Mouse (Mus musculus) C2C12 (cell line): Measurements from ENCODE around the gene Cd3eap.

Experiments used
- CTCF ChIP-seq: IDR thresholded peaks from one replicate; pipeline ENCODE4 v1.5.1; 2011; ENCODE audit not compliant: control insufficient read depth, insufficient read depth, insufficient read length
- FOSL1 ChIP-seq: IDR thresholded peaks from one replicate; pipeline ENCODE4 v1.8.0; 2011; ENCODE audit warnings: mild to moderate bottlenecking, low read length; ENCODE audit not compliant: poor library complexity, insufficient read depth, severe bottlenecking
- MAX ChIP-seq: IDR thresholded peaks from one replicate; pipeline ENCODE4 v1.6.1; 2011; ENCODE audit warnings: mild to moderate bottlenecking, control low read depth
- MYOG ChIP-seq: IDR thresholded peaks from one replicate; pipeline ENCODE4 v1.6.1; 2011; ENCODE audit not compliant: control insufficient read depth, insufficient read length; ENCODE audit errors: extremely low read depth
- USF1 ChIP-seq: IDR thresholded peaks from one replicate; pipeline ENCODE4 v1.6.1; 2011; ENCODE audit warnings: low read depth, mild to moderate bottlenecking, control low read depth, moderate library complexity

- TF ChIP-seq CTCF (no peak), MAX (no peak), MYOG (no peak), FOSL1 (no peak), USF1 (no peak)
Observed at GRCm38 (mm10) chr7:19344237-19344847, 14.9 kb downstream of the Cd3eap start, which contains the start of gene Ercc1.
